Comparison of ENCODE assay signal across 8 mouse cellular contexts in genomic region chr10:80754594-80755290, GRCm38 (mm10). TPM values are rescaled to one million over a fixed set of nuclear protein-coding genes. Genes with fewer than 3 reads are reported as not detected.
A peak's percentile ranks its signal among the peaks of the same experiment; 100 is the strongest.
DNase-seq lines count a peak whose midpoint lies in the region; ATAC-seq and TF ChIP-seq lines count a peak whose summit lies in the region.

Gene Dot1l (plus strand): TSS chr10:80755206.

- ATAC-seq in frontal cortex, adult (ENCODE audit: low TSS enrichment) = peak; percentile 70
- peak; percentile 87 for ATAC-seq in lung, postnatal 0 days

- H3K27ac ChIP-seq in hindbrain, embryonic 10.5 days = peak within 1 kb of the TSS; percentile 97
- peak within 1 kb of the TSS; percentile 79 for H3K27ac ChIP-seq in lung, postnatal 0 days (ENCODE audit: low read length)

- peak within 1 kb of the TSS; percentile 81 for H3K9ac ChIP-seq in lung, postnatal 0 days (replicated peaks; ENCODE audit: low read depth)

- TF ChIP-seq EP300 in lung, postnatal 0 days (IDR thresholded peaks at IDR 0.05) = 0 out of 2 replicates have a peak, but pooled peaks have one; percentile 29

- peaks cover 62% of the 10 kb centered on the region for H3K4me1 ChIP-seq in hindbrain, embryonic 10.5 days (replicated peaks)
- H3K4me1 ChIP-seq in lung, postnatal 0 days (ENCODE audit: insufficient read depth, low read depth, low read length) = peaks cover 24% of the 10 kb centered on the region

- H3K9me3 ChIP-seq in hindbrain, embryonic 10.5 days = no peaks in the 10 kb centered on the region
- no peaks in the 10 kb centered on the region for H3K9me3 ChIP-seq in lung, postnatal 0 days (ENCODE audit: low read length)

- no peak for TF ChIP-seq CTCF in lung, postnatal 0 days (IDR thresholded peaks at IDR 0.05)

- no peaks in the 10 kb centered on the region for H3K36me3 ChIP-seq in hindbrain, embryonic 10.5 days
- H3K36me3 ChIP-seq in lung, postnatal 0 days (ENCODE audit: insufficient read depth, low read length) = no peaks in the 10 kb centered on the region

- WGBS in hindbrain, embryonic 10.5 days = 1% methylated on average over 57 of the region's 57 CpGs
- WGBS in lung, postnatal 0 days = 6% methylated on average over 47 of the region's 57 CpGs

- peak within 1 kb of the TSS; percentile 91 for H3K4me3 ChIP-seq in hindbrain, embryonic 10.5 days
- H3K4me3 ChIP-seq in lung, postnatal 0 days (ENCODE audit: low read depth, low read length) = peak within 1 kb of the TSS; percentile 97

- peak; percentile 81 for DNase-seq in MEL-GATA-1-ER (ENCODE audit: extremely low read depth, low read depth)
- peak; percentile 98 for DNase-seq in cerebellum, adult 8-10 months
- peak; percentile 98 for DNase-seq in hindbrain, embryonic 10.5 days (ENCODE audit: low spot score)
- peak; percentile 96 for DNase-seq in layer of hippocampus, adult 9-11 months
- peak; percentile 98 for DNase-seq in lung, postnatal 0 days (ENCODE audit: low spot score)
- DNase-seq in ovary, postnatal 14 days (ENCODE audit: low spot score) = peak; percentile 97
- peak; percentile 100 for DNase-seq in thymus, postnatal 14 days

- peak within 1 kb of the TSS; percentile 91 for H3K4me2 ChIP-seq in lung, postnatal 0 days (replicated peaks; ENCODE audit: low read depth, low read length)

- H3K27me3 ChIP-seq in hindbrain, embryonic 10.5 days (ENCODE audit: insufficient read depth, poor library complexity, severe bottlenecking) = no peaks in the 10 kb centered on the region
- no peaks in the 10 kb centered on the region for H3K27me3 ChIP-seq in lung, postnatal 0 days (replicated peaks; ENCODE audit: insufficient read depth, low read length)

RNA-seq across cellular contexts. Expression of gene Dot1l, which starts in this region (rescaled TPM):
- polyA plus RNA-seq in hindbrain, embryonic 10.5 days (2016; fragmentation: Nextera tagmentation; extraction: Ambion mirVana) = 20.3 and 22.8 TPM in 2 replicates
- 7.4 and 9.6 TPM in 2 replicates for polyA plus RNA-seq in lung, postnatal 0 days (2015; fragmentation: Nextera tagmentation; extraction: Ambion mirVana)

Comparison
In these comparisons a context has a peak if more than half of its experiments do, and no peak if none do; other contexts are left out.
1. Peak in every context shown above with its lines: DNase-seq, ATAC-seq, H3K4me3 ChIP-seq and H3K27ac ChIP-seq.